Mouse (Mus musculus) macrophage (primary cell): Measurements from ENCODE around the gene Sf3b2. TPM values are rescaled to one million over a fixed set of nuclear protein-coding genes. Genes with fewer than 3 reads are reported as not detected.

Source experiments
- H3K27ac ChIP-seq: fragments of 350-480 bp; formaldehyde crosslinking; 2 replicates; pipeline ENCODE4 v1.9.0; 2021
- H3K36me3 ChIP-seq: fragments of 350-480 bp; formaldehyde crosslinking; 2 replicates; pipeline ENCODE4 v1.9.0; 2021; ENCODE audit errors: inconsistent target
- H3K4me3 ChIP-seq: fragments of 350-480 bp; formaldehyde crosslinking; 2 replicates; pipeline ENCODE4 v1.9.0; 2021; ENCODE audit errors: inconsistent target
- H3K79me2 ChIP-seq: fragments of 350-480 bp; formaldehyde crosslinking; 2 replicates; pipeline ENCODE4 v1.9.0; 2021; ENCODE audit errors: inconsistent target
- WGBS: methylation state at CpG from one replicate; pipeline ENCODE4 v1.1.7; 2026; ENCODE audit warnings: inconsistent platforms; ENCODE audit not compliant: missing documents; 5-methylcytosine and 5-hydroxymethylcytosine counted together
- polyA plus RNA-seq: library from polyadenylated mRNA; stranded (reverse); fragments of 250-400 nt; gene quantifications from 3 replicates; pipeline ENCODE4 v1.2.4, GENCODE M21; 2018; ENCODE audit warnings: inconsistent platforms

Sf3b2 gene
- polyA plus RNA-seq, 1 experiment from 2014 or later = 171 TPM

DNA sequence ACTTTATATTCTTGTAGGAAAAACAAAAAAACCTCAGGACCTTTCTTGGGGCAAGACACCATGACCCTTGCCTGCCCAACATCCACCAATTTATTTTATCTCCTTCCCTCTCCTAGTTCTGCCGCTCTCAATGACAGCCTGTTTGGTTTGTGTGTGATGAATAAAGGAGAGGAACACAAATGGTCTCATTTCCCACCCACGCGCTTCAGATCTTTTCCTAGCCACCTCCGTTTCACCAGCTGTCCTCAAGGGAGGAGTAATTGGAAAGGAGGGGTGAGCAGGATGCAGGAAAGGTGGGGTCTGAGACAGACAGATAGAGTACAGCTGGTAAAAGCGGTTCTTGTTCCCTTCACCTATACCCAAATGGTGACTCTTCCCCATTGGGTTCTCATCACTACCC is 1.4 kb upstream of the Sf3b2 start:
- peaks cover 12% of the 10 kb centered on the region for H3K36me3 ChIP-seq
- no peak overlapping the region for H3K4me3 ChIP-seq
- H3K27ac ChIP-seq = no peak overlapping the region
- 90% methylated on average over 4 of the region's 5 CpGs for WGBS
- peaks cover 24% of the 10 kb centered on the region for H3K79me2 ChIP-seq

DNA sequence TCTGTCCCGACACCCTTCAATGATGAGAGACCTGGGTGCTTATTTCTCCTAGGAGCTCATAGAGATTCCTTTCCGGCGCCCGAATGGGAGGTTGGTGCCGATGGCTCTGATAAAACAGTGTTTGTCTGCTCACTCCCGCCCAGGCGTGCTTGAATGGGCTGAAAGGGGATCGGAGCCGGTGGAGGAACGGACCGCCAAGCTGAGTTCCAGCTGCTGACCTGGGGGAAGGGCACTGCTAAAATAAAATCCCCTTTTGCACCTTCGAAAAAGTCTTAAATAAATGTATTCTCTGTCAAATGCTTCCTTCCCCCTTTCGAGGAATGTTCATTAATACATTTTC is 451 bp upstream of the Sf3b2 start:
- Histone ChIP-seq H3K79me2 (peaks cover 24% of the 10 kb centered on the region), H3K27ac (peak overlapping the region; percentile 25), H3K4me3 (peak overlapping the region; percentile 74), H3K36me3 (peaks cover 18% of the 10 kb centered on the region)
- 3% methylated on average over 13 of the region's 13 CpGs for WGBS

DNA sequence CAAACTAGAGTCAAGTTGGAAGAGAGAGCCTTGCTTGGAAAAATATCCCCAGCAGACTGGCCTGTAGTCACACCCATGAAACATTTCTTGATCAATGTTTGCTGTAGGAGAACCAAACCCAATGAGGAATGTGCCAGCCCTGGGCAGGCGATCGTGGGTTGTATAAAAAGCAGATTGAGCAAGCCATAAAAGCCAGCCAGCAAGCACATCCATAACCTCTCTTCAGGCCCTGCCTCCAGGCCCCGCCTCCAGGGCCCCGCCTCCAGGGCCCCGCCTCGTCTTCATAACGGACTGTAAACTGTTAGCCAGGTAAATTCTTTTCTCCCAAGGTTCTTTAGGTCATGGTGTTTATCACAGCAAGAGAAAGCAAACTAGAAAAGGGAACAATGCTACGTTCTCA is 16.9 kb downstream of the Sf3b2 start:
- H3K27ac ChIP-seq = no peak overlapping the region
- no peak overlapping the region for H3K4me3 ChIP-seq
- peaks cover 49% of the 10 kb centered on the region for H3K36me3 ChIP-seq
- 84% methylated on average over 8 of the region's 8 CpGs for WGBS
- peaks cover 16% of the 10 kb centered on the region; the same call in 1 of the 2 replicates for H3K79me2 ChIP-seq

DNA sequence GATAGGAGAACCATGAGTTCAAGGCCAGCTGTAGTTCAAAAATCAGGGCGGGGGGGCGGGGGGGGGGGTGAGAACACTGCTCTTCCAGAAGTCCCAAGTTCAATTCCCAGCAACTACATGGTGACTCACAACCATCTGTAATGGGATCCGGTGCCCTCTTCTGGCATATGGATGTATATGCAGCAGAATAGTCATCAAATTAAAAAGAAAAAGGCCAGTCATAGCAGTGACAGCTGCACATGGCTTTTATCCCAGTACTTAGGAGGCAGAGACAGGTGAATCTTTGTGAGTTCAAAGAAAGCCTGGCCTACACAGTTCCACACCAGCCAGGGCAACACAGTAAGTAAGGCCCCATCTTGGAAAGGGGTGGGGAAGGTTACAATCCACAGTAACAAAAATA is 18.1 kb downstream of the Sf3b2 start:
- H3K79me2 ChIP-seq = peaks cover 16% of the 10 kb centered on the region; the same call in 1 of the 2 replicates
- no peak overlapping the region for H3K27ac ChIP-seq
- H3K36me3 ChIP-seq = peaks cover 37% of the 10 kb centered on the region
- H3K4me3 ChIP-seq = no peak overlapping the region
- 100% methylated on average over 2 of the region's 3 CpGs for WGBS

DNA sequence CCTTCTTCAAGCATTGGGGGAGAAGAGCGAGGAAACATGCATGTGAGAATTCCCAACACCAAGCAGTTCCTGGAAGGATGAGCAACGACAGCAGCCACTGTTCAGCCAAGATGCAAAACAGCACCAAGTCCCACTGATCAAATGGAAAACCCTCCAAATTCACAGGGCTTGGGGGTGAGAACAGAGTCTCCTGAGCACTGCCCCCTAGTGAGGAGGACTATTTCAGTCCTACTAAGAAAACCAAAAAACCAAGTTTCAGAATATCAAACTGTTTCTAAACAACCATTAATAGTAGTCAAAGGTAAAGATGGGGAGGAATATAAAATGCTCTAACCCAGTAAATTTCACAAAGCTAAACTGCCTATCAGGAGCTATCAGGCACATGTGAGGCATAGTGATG is 18.7 kb downstream of the Sf3b2 start:
- Histone ChIP-seq H3K27ac (no peak overlapping the region), H3K4me3 (no peak overlapping the region), H3K79me2 (peaks cover 19% of the 10 kb centered on the region; the same call in 1 of the 2 replicates), H3K36me3 (peaks cover 33% of the 10 kb centered on the region)
- 94% methylated on average over 2 of the region's 2 CpGs for WGBS

DNA sequence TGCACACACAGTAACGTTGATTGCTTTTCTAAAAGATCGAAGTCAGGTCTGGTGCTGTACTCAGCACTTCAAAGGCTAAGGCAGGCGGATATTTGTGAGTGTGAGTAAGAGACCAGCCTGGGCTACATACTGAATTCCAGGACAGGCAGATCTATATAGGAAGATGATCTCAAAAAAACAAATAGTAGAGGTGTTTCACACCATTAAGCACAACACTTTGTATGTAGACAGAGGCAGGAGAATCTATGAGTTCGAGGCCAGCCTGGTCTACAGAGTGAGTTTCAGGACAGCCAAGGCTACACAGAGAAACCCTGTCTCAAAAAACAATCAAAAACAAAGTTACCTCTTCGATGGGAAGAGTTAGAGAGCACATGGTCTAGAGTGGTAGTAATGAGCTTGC is 19.5 kb downstream of the Sf3b2 start:
- H3K4me3 ChIP-seq = no peak overlapping the region
- no peak overlapping the region for H3K27ac ChIP-seq
- H3K79me2 ChIP-seq = peaks cover 25% of the 10 kb centered on the region; the same call in 1 of the 2 replicates
- peaks cover 33% of the 10 kb centered on the region for H3K36me3 ChIP-seq
- whole genome bisulfite sequencing = 96% methylated on average over 5 of the region's 5 CpGs

DNA sequence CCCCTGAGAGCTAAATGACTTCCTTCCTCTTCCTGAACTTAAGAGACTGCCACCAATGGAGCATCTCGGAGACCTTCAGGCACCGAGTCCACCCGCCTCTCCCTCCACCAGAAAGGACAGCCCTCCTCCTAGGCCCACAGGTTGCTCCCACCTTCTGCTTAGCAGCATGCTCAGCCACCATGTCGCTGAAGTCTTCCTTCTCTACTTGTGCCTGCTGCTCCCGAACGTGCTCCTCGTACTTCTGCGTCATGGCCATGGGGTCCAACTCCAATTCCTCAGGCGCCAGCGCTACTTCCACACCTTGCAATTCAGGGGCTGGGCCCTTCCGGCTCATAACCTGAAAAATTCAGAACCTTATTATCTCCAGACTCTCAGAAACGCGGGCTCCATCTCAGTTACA is 20.6 kb downstream of the Sf3b2 start:
- Histone ChIP-seq H3K36me3 (peaks cover 29% of the 10 kb centered on the region), H3K79me2 (peaks cover 35% of the 10 kb centered on the region; the same call in 1 of the 2 replicates), H3K4me3 (no peak overlapping the region), H3K27ac (peak overlapping the region; percentile 67)
- WGBS = 69% methylated on average over 13 of the region's 13 CpGs

DNA sequence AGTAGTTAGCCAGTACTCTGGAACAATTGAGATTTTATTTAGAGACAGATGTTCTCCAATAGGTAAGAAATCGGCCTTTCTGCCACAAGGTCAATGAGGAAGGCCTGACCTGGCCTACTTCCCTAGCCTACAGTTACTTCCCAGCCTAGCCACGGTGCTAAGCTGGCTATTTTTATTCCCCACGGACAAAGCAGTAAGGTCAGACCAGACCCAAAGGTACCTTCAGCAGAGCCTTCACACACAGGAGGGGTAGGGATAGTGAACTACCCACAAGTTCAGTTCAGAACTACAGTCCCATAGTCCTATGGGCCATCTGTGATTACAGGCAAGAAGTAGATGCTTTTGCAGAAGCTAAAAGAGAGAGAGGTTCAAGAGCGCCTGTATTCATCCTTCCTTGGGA is 21.3 kb downstream of the Sf3b2 start:
- 24% methylated on average over 4 of the region's 4 CpGs for WGBS
- Histone ChIP-seq H3K79me2 (peaks cover 41% of the 10 kb centered on the region; the same call in 1 of the 2 replicates), H3K4me3 (no peak overlapping the region), H3K27ac (peak overlapping the region; percentile 67), H3K36me3 (peaks cover 22% of the 10 kb centered on the region)

DNA sequence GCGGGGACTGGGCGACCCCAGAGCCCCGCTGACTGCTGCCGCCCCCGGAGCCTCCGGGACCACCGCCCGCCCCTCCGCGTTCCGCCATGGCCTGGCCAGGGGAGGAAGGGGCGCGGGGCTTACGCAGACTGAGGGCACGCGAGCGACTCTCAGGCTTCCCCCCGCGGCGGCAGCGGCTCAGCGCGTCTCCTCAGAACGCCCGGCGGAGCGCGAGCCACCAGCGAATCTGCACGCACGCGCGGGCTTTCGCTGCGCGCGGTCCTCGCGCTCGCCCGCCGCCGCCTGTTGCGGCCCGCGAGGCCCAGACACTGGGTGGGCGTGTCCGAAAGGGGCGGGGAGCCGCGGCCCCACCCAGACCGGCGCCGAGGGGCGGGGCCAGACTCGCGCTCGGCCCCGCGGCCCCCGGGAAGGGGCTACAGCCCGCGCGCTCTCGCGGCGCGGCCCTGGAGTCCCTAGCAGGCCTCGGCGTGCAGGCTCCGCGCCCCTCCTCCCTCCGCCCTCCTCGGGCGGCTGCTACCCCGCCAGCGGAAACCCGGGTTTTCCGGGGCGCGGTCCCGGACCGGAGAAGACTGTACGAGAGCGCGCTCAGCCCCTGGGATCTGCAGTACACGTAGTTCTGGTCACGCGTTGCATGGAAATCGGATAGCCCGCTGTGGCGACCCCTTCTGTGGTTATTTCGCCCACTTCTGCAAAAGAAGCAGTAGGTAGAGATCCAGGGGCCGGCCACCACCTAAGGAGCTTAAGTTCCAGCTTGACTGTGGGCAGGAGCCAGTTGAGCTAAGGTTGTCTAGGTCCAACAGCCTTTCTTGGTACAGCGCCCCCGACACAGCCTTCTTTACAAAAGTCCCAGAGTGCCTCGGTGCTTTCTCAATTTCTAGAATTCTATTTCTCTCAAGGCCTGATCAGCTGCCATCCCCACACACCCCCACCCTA is 22.2 kb downstream of the Sf3b2 start, which contains the start of gene Pacs1:
TSS of gene Pacs1 (minus strand) at position 319 of the 933 bp plus-strand sequence.
- Histone ChIP-seq H3K36me3 (peaks cover 14% of the 10 kb centered on the region), H3K79me2 (peaks cover 42% of the 10 kb centered on the region; the same call in 1 of the 2 replicates), H3K4me3 (peak within 1 kb of the TSS; percentile 46), H3K27ac (peak within 1 kb of the TSS; percentile 67)
- WGBS = under 1% methylated on average over 78 of the region's 97 CpGs

DNA sequence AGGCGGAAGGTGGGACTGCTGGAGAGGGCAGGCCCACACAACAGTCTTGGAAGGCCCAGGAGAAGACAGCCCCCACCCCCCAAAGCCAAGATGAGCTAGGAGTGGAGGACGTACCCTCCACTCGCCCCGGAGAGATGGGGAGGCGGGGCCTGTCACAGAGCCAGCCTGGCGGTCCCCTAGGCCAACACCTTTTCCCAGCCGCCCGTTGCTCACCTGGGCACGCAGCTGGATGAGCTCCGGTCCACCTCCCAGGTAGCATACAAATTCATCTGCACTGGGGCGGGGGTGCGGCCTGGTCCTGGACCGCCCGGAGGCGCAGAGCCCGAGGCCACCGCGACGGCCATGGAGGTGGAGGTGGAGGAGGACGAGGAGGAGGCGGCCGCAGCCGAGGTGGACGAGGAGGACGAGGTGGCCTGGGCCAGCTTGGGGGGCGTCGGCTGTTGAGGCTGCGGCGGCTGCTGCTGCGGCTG is 22.9 kb downstream of the Sf3b2 start:
- H3K4me3 ChIP-seq = peak overlapping the region; percentile 46
- H3K36me3 ChIP-seq = peaks cover 7% of the 10 kb centered on the region; the same call in 1 of the 2 replicates
- H3K79me2 ChIP-seq = peaks cover 40% of the 10 kb centered on the region; the same call in 1 of the 2 replicates
- H3K27ac ChIP-seq = no peak overlapping the region
- 4% methylated on average over 20 of the region's 30 CpGs for WGBS

DNA sequence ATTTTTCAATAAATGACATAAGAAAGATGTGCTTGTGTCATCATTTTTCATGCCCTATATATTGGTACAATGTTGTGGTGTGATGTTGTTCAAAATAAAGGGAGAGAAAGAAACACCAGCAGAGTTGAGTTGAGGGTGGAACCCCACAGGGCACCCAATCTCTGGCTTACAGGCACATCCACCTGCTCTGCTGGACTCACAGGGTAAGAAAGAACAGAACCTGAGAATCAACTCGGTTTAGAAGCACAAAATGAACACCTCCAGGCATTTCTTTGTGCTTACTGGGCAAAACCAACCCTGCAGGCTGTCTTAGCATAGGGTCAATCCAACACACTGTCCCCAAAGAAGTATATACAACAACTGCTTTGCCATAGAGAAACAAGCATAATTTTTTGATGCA is 23.8 kb downstream of the Sf3b2 start:
- H3K36me3 ChIP-seq = 0 out of 2 replicates have a peak, but pooled peaks cover 3% of the 10 kb centered on the region
- H3K27ac ChIP-seq = no peak overlapping the region
- no peak overlapping the region for H3K4me3 ChIP-seq
- H3K79me2 ChIP-seq = peaks cover 48% of the 10 kb centered on the region; the same call in 1 of the 2 replicates
- WGBS = 57% methylated on average over 1 of the region's 1 CpGs

DNA sequence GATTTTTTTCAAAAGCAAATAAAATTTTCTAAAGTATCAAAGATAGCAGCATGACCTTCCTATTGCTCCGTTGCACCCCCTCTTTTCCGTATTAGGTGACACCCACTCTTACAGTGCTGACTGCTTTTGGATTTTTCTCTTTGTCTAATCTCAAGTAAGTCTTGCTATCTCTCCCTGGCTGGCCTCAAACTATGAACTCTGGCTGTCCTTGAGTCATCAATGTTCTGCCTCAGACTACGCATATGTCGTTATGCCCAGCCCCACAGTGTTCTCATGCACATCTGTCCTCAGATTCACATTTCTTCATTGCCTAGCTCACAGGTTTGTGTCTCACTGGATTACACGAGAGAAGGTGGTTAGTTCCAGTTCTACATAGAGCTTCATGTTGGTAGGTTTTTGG is 25.9 kb downstream of the Sf3b2 start:
- Histone ChIP-seq H3K27ac (no peak overlapping the region), H3K36me3 (no peaks in the 10 kb centered on the region), H3K4me3 (no peak overlapping the region), H3K79me2 (peaks cover 61% of the 10 kb centered on the region; the same call in 1 of the 2 replicates)
- WGBS = 87% methylated on average over 5 of the region's 5 CpGs

DNA sequence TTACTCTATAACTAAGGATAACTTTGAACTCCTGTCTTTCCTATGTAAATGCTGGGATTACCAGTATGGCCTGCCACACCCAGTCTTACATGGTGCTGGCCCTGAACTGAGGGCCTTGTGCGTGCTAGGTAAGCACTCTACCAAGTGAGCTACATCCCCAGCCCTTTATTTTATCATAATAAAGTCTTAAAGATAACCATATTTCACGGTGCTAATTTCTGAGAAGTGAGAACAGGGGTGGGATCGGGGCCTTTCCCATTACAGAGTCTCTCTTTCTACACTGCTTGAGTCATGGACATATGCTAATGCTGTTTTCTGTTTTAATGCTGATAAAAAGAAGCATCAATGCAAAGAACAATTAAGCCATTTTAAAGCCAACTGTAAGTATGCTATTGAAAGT is 26.4 kb downstream of the Sf3b2 start:
- no peak overlapping the region for H3K27ac ChIP-seq
- H3K36me3 ChIP-seq = no peaks in the 10 kb centered on the region
- WGBS = 94% methylated on average over 3 of the region's 3 CpGs
- H3K79me2 ChIP-seq = peaks cover 66% of the 10 kb centered on the region; the same call in 1 of the 2 replicates
- H3K4me3 ChIP-seq = no peak overlapping the region

DNA sequence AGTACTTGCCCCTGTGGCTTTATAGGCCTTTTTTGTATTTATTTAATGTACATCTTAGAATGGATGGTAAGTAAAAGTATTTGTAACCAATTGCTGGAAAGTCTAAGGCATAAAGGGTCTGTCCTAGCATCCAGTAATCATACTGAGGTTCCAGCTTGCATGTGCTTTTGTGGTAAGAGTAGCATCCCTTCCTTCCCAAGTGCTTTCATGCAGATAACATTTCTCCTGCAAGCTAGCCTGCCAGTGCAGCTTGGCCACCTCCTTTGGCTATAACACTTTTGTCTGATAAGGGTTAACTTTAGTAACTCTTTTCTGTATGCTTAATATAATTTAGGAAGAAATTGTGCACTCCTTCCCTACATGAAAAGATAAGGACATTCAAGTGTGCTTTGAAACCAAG is 27.2 kb downstream of the Sf3b2 start:
- Histone ChIP-seq H3K4me3 (no peak overlapping the region), H3K79me2 (peaks cover 69% of the 10 kb centered on the region; the same call in 1 of the 2 replicates), H3K36me3 (no peaks in the 10 kb centered on the region), H3K27ac (no peak overlapping the region)

DNA sequence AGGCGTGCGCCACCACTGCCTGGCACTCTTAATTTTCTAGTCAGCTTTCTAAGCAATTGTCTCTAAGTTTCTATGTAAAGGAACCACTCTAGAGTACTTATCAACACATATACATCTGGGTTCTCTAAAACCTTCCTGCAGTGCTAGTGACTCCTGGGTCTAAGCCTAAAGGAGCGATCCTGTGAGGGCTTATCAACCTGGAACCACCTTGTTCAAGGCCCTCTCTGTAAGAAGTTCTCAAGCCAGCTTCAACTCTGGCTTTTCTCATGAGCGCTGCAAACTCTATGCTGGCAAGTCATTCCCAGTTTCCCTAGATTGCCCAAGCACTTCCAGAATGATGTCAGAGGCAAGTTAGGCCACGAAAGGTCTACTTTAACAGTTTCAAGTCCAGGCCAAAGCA is 28.2 kb downstream of the Sf3b2 start:
- Histone ChIP-seq H3K79me2 (peaks cover 69% of the 10 kb centered on the region; the same call in 1 of the 2 replicates), H3K27ac (no peak overlapping the region), H3K4me3 (no peak overlapping the region), H3K36me3 (no peaks in the 10 kb centered on the region)
- WGBS = 96% methylated on average over 3 of the region's 5 CpGs
